Mouse (Mus musculus): Measurements from ENCODE around the gene Syngr2. TPM values are rescaled to one million over a fixed set of nuclear protein-coding genes. Genes with fewer than 3 reads are reported as not detected.

Gene Syngr2
- polyA plus RNA-seq, 1 experiment = 120 TPM

GRCm38 (mm10) chr11:117768725-117769682 lies 40.5 kb upstream of the Syngr2 start:
- no peak for TF ChIP-seq POLR2A (IDR thresholded peaks at IDR 0.05; ENCODE audit: borderline replicate concordance, control insufficient read depth, low read depth, low read length)
- TF ChIP-seq CTCF (IDR thresholded peaks at IDR 0.05; ENCODE audit: control insufficient read depth, insufficient read depth, low read length) = no peak
- peaks cover 8% of the 10 kb centered on the region for H3K4me1 ChIP-seq (ENCODE audit: control insufficient read depth, insufficient read depth, low read length)
- WGBS = 80% methylated on average over 20 of the region's 20 CpGs

GRCm38 (mm10) chr11:117769683-117770047 lies 39.8 kb upstream of the Syngr2 start:
- Histone ChIP-seq H3K4me1 (ENCODE audit: control insufficient read depth, insufficient read depth, low read length) (peaks cover 10% of the 10 kb centered on the region), H3K4me3 (replicated peaks; ENCODE audit: control insufficient read depth, low read depth, low read length) (no peak overlapping the region), H3K27ac (ENCODE audit: control insufficient read depth, insufficient read depth, low read depth, low read length, poor library complexity) (no peak overlapping the region)
- 94% methylated on average over 7 of the region's 7 CpGs for WGBS
- no peak for TF ChIP-seq POLR2A (IDR thresholded peaks at IDR 0.05; ENCODE audit: borderline replicate concordance, control insufficient read depth, low read depth, low read length)
- TF ChIP-seq CTCF (IDR thresholded peaks at IDR 0.05; ENCODE audit: control insufficient read depth, insufficient read depth, low read length) = no peak

More at GRCm38 (mm10) chr11:117768725-117769682, 40.5 kb upstream of the Syngr2 start:
- Histone ChIP-seq H3K27ac (ENCODE audit: control insufficient read depth, insufficient read depth, low read depth, low read length, poor library complexity) (peak overlapping the region; percentile 22; the same call in 1 of the 2 replicates), H3K4me3 (replicated peaks; ENCODE audit: control insufficient read depth, low read depth, low read length) (no peak overlapping the region)

DNA sequence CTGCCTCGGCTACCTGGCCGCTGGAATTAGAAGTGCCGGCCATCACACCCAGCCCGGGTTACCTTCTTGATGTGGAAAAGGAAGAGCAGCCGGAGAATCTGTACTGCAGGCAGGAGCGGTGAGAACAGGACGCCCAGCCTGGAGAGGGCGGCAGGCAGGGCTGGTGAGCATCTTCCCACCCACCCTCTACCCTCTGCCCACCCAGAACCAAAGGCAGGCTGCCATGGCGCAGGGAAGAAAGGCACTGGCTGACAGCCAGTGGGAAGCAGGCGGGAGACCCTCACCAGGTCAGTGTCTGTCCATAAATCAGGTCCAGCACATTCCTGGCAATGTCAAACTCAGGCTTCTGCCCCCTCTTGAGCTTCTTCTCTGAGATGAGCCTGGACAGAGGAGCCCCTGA lies 39.1 kb upstream of the Syngr2 start:
- Histone ChIP-seq H3K27ac (ENCODE audit: control insufficient read depth, insufficient read depth, low read depth, low read length, poor library complexity) (no peak overlapping the region), H3K4me3 (replicated peaks; ENCODE audit: control insufficient read depth, low read depth, low read length) (no peak overlapping the region), H3K4me1 (ENCODE audit: control insufficient read depth, insufficient read depth, low read length) (peaks cover 10% of the 10 kb centered on the region)
- 97% methylated on average over 10 of the region's 10 CpGs for WGBS
- TF ChIP-seq CTCF (IDR thresholded peaks at IDR 0.05; ENCODE audit: control insufficient read depth, insufficient read depth, low read length) (no peak), POLR2A (IDR thresholded peaks at IDR 0.05; ENCODE audit: borderline replicate concordance, control insufficient read depth, low read depth, low read length) (no peak)

- TF ChIP-seq CTCF (IDR thresholded peaks at IDR 0.05; ENCODE audit: control insufficient read depth, insufficient read depth, low read length) = no peak
- no peak for TF ChIP-seq POLR2A (IDR thresholded peaks at IDR 0.05; ENCODE audit: borderline replicate concordance, control insufficient read depth, low read depth, low read length)
- Histone ChIP-seq H3K4me1 (ENCODE audit: control insufficient read depth, insufficient read depth, low read length) (peaks cover 14% of the 10 kb centered on the region), H3K4me3 (replicated peaks; ENCODE audit: control insufficient read depth, low read depth, low read length) (no peak overlapping the region), H3K27ac (ENCODE audit: control insufficient read depth, insufficient read depth, low read depth, low read length, poor library complexity) (no peak overlapping the region)
- WGBS = 88% methylated on average over 7 of the region's 7 CpGs
These were observed 37.1 kb upstream of the Syngr2 start for GRCm38 (mm10) chr11:117772352-117772751.

- TF ChIP-seq POLR2A (IDR thresholded peaks at IDR 0.05; ENCODE audit: borderline replicate concordance, control insufficient read depth, low read depth, low read length) = no peak
- TF ChIP-seq CTCF (IDR thresholded peaks at IDR 0.05; ENCODE audit: control insufficient read depth, insufficient read depth, low read length) = no peak
- Histone ChIP-seq H3K4me1 (ENCODE audit: control insufficient read depth, insufficient read depth, low read length) (peaks cover 13% of the 10 kb centered on the region), H3K4me3 (replicated peaks; ENCODE audit: control insufficient read depth, low read depth, low read length) (no peak overlapping the region), H3K27ac (ENCODE audit: control insufficient read depth, insufficient read depth, low read depth, low read length, poor library complexity) (no peak overlapping the region)
- 91% methylated on average over 10 of the region's 10 CpGs for WGBS
These were observed 34.5 kb upstream of the Syngr2 start for GRCm38 (mm10) chr11:117774925-117775324.

- Histone ChIP-seq H3K4me3 (replicated peaks; ENCODE audit: control insufficient read depth, low read depth, low read length) (no peak overlapping the region), H3K4me1 (ENCODE audit: control insufficient read depth, insufficient read depth, low read length) (peaks cover 13% of the 10 kb centered on the region), H3K27ac (ENCODE audit: control insufficient read depth, insufficient read depth, low read depth, low read length, poor library complexity) (peak overlapping the region; percentile 1; the same call in 1 of the 2 replicates)
- peak; percentile 24; the same call in 1 of the 2 replicates for TF ChIP-seq CTCF (IDR thresholded peaks at IDR 0.05; ENCODE audit: control insufficient read depth, insufficient read depth, low read length)
- no peak for TF ChIP-seq POLR2A (IDR thresholded peaks at IDR 0.05; ENCODE audit: borderline replicate concordance, control insufficient read depth, low read depth, low read length)
- 50% methylated on average over 11 of the region's 13 CpGs for WGBS
These were observed 33.9 kb upstream of the Syngr2 start for GRCm38 (mm10) chr11:117775540-117775939.

- H3K4me3 ChIP-seq (replicated peaks; ENCODE audit: control insufficient read depth, low read depth, low read length) = no peak overlapping the region
- 93% methylated on average over 14 of the region's 14 CpGs for WGBS
- TF ChIP-seq CTCF (IDR thresholded peaks at IDR 0.05; ENCODE audit: control insufficient read depth, insufficient read depth, low read length) (no peak), POLR2A (IDR thresholded peaks at IDR 0.05; ENCODE audit: borderline replicate concordance, control insufficient read depth, low read depth, low read length) (no peak; the same call in 1 of the 2 replicates)
- H3K4me1 ChIP-seq (ENCODE audit: control insufficient read depth, insufficient read depth, low read length) = peaks cover 13% of the 10 kb centered on the region
- H3K27ac ChIP-seq (ENCODE audit: control insufficient read depth, insufficient read depth, low read depth, low read length, poor library complexity) = peak overlapping the region; percentile 1
These were observed 33.2 kb upstream of the Syngr2 start for GRCm38 (mm10) chr11:117776085-117776792.

DNA sequence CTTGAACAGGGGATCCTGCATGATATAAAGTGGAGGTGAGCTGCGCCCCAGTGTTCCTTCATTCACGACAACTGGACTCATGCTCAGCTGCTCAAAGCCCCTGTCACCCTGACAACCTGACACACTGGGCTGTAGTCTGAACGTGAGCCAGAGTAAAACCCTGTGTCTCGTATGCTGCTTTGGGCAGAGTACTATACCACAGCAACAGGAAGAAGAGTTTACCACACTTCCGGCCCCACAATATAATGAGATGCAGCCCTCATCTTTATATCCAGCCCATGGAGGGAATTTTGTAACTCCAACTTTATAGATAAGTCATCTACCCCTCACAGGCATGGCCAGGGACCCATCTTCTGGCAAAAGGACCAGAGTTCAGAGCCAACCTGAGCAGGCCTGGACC lies 32.4 kb upstream of the Syngr2 start:
- peak overlapping the region; percentile 86 for H3K27ac ChIP-seq (ENCODE audit: control insufficient read depth, insufficient read depth, low read depth, low read length, poor library complexity)

More for the DNA sequence above, 32.4 kb upstream of the Syngr2 start:
- peaks cover 11% of the 10 kb centered on the region for H3K4me1 ChIP-seq (ENCODE audit: control insufficient read depth, insufficient read depth, low read length)
- H3K4me3 ChIP-seq (replicated peaks; ENCODE audit: control insufficient read depth, low read depth, low read length) = peak overlapping the region; percentile 11
- TF ChIP-seq POLR2A (IDR thresholded peaks at IDR 0.05; ENCODE audit: borderline replicate concordance, control insufficient read depth, low read depth, low read length) = no peak
- WGBS = 42% methylated on average over 5 of the region's 5 CpGs
